Mouse (Mus musculus): ENCODE results near the gene Cxcr4. TPM values are rescaled to one million over a fixed set of nuclear protein-coding genes. Genes with fewer than 3 reads are reported as not detected.

The Cxcr4 gene
- polyA plus RNA-seq, 1 experiment from 2014 or later, result 8.6 TPM

DNA sequence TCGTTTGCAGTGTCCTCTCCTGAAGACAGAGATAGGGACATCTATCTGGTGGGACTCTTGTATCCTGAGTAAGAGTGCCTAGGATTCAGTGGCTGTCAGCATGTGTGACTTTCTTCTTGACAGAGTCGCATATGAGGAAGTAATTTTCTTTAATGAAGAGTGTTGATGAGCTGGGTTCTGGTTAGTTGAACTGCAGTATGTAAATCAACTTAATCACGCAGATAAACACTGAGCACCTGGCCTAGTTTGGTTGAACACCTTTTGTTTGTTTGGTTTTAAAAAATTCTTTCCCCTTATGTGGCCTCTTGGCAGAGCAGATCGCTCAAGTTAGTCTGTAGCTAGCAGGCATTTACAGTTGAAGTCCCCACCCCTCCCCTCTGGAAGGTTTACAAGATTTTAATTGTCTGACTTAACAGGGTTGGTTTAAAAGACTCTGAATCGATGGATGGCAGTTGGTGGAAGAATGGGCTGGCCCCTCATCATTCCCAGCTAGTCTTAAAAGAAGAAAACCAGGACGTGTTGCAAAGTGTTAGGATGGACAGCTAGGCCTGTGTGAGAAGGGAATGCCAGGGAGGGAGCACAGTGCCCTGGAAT is 8.7 kb downstream of the Cxcr4 start:
- no peaks in the 10 kb centered on the region for H3K36me3 ChIP-seq (replicated peaks; ENCODE audit: control insufficient read depth, insufficient read depth)
- 46% methylated on average over 6 of the region's 6 CpGs for WGBS
- DNase-seq (ENCODE audit: low spot score) (no peak), ATAC-seq (ENCODE audit: low FRiP score) (no peak)
- no peak overlapping the region for H3K9ac ChIP-seq
- no peaks in the 10 kb centered on the region for H3K9me3 ChIP-seq (ENCODE audit: control insufficient read depth, low read length)
- no peaks in the 10 kb centered on the region for H3K27me3 ChIP-seq (ENCODE audit: control insufficient read depth, insufficient read depth, low read length)
- H3K27ac ChIP-seq, result 0 out of 2 replicates have a peak overlapping the region, but pooled peaks have one; percentile 7
- H3K4me1 ChIP-seq (replicated peaks; ENCODE audit: control insufficient read depth, insufficient read depth, low read length), result peaks cover 12% of the 10 kb centered on the region
- no peak overlapping the region for H3K4me2 ChIP-seq (replicated peaks)
- H3K4me3 ChIP-seq (replicated peaks; ENCODE audit: low read length), result no peak overlapping the region

DNA sequence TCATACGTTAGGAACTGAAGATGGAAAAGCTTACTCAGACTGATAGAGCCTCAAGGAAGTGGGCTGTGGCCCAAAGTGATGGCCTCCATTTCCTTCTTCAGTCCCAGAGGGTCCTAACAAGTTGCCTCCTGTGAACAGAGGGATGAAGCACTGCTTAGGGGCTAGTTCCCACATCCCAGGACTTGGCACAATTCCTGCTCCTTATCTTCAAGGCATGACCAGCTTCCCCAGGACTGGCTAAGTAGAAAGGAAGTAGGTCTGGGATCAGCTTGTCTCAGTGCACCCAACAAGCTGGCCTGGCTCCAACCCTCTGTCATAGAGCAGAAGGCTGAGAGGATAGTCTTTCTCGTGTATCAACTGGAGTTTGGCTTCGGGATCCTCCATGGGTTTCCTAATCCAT is 11.8 kb downstream of the Cxcr4 start:
- no peak overlapping the region for H3K27ac ChIP-seq
- no peak for ATAC-seq (ENCODE audit: low FRiP score)

DNA sequence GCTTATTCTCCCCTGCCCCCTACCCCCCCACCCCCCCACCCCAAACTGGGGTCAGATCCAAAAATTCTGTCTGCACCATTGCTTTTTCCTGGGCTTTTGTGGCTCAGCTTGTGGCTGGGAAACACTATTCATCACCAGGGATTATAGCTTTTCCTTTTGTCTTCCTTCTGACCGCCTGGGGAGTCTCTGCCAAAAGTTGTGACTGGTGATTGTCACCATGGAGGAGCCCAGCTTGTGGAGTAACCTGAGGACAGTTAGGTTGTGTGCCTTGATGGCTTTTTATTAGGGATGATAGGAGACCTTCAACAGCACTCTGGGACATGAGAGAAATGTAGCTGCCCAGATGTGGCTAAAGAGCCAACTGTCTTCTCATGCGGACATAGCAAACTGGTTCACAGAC is 13.6 kb downstream of the Cxcr4 start:
- DNase-seq (ENCODE audit: low spot score) (no peak), ATAC-seq (ENCODE audit: low FRiP score) (no peak; the same call in 1 of the 2 replicates)
- no peaks in the 10 kb centered on the region for H3K27me3 ChIP-seq (ENCODE audit: control insufficient read depth, insufficient read depth, low read length)
- H3K9ac ChIP-seq, result no peak overlapping the region
- WGBS, result 20% methylated on average over 2 of the region's 2 CpGs
- H3K4me1 ChIP-seq (replicated peaks; ENCODE audit: control insufficient read depth, insufficient read depth, low read length), result no peaks in the 10 kb centered on the region
- no peaks in the 10 kb centered on the region for H3K36me3 ChIP-seq (replicated peaks; ENCODE audit: control insufficient read depth, insufficient read depth)
- no peak overlapping the region for H3K27ac ChIP-seq
- H3K9me3 ChIP-seq (ENCODE audit: control insufficient read depth, low read length), result no peaks in the 10 kb centered on the region
- no peak overlapping the region for H3K4me3 ChIP-seq (replicated peaks; ENCODE audit: low read length)
- H3K4me2 ChIP-seq (replicated peaks), result no peak overlapping the region

More for the DNA sequence above, 11.8 kb downstream of the Cxcr4 start:
- Histone ChIP-seq H3K9me3 (ENCODE audit: control insufficient read depth, low read length) (no peaks in the 10 kb centered on the region), H3K4me3 (replicated peaks; ENCODE audit: low read length) (no peak overlapping the region), H3K9ac (no peak overlapping the region), H3K27me3 (ENCODE audit: control insufficient read depth, insufficient read depth, low read length) (no peaks in the 10 kb centered on the region), H3K4me1 (replicated peaks; ENCODE audit: control insufficient read depth, insufficient read depth, low read length) (no peaks in the 10 kb centered on the region), H3K4me2 (replicated peaks) (no peak overlapping the region), H3K36me3 (replicated peaks; ENCODE audit: control insufficient read depth, insufficient read depth) (no peaks in the 10 kb centered on the region)
- 81% methylated on average over 3 of the region's 3 CpGs for WGBS
- DNase-seq (ENCODE audit: low spot score), result no peak

GRCm38 (mm10) chr1:128575096-128575495 is 17.0 kb downstream of the Cxcr4 start:
- no peak for ATAC-seq (ENCODE audit: low FRiP score)
- 84% methylated on average over 4 of the region's 4 CpGs for WGBS
- no peak for DNase-seq (ENCODE audit: low spot score)

DNA sequence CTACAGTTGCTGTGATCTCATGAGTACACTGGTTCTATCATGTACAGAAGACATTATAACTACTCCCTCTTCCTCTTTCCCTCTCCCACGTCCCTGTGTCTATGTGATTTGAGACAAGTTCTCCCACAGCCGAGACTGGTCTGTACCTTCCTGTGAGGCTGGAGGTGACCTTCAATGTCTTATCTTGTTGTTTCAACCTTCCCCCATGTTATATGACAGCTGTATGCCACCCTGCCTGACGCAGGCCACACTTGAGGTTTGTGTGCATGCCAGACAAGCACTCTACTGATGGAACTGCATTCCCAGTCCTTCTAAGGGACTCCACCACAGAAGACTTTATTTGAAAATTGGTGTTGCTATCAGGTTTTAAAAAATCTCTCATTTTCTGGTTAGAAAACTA is 21.1 kb downstream of the Cxcr4 start:
- Histone ChIP-seq H3K27me3 (ENCODE audit: control insufficient read depth, insufficient read depth, low read length) (no peaks in the 10 kb centered on the region), H3K9me3 (ENCODE audit: control insufficient read depth, low read length) (no peaks in the 10 kb centered on the region), H3K36me3 (replicated peaks; ENCODE audit: control insufficient read depth, insufficient read depth) (no peaks in the 10 kb centered on the region), H3K4me2 (replicated peaks) (no peak overlapping the region), H3K9ac (no peak overlapping the region), H3K4me3 (replicated peaks; ENCODE audit: low read length) (no peak overlapping the region), H3K27ac (no peak overlapping the region), H3K4me1 (replicated peaks; ENCODE audit: control insufficient read depth, insufficient read depth, low read length) (peaks cover 6% of the 10 kb centered on the region)
- 89% methylated on average over 3 of the region's 3 CpGs for WGBS
- ATAC-seq (ENCODE audit: low FRiP score) (no peak), DNase-seq (ENCODE audit: low spot score) (no peak)

More at GRCm38 (mm10) chr1:128575096-128575495, 17.0 kb downstream of the Cxcr4 start:
- Histone ChIP-seq H3K4me3 (replicated peaks; ENCODE audit: low read length) (no peak overlapping the region), H3K4me2 (replicated peaks) (no peak overlapping the region), H3K9me3 (ENCODE audit: control insufficient read depth, low read length) (no peaks in the 10 kb centered on the region), H3K36me3 (replicated peaks; ENCODE audit: control insufficient read depth, insufficient read depth) (no peaks in the 10 kb centered on the region), H3K9ac (no peak overlapping the region), H3K27ac (no peak overlapping the region), H3K4me1 (replicated peaks; ENCODE audit: control insufficient read depth, insufficient read depth, low read length) (no peaks in the 10 kb centered on the region), H3K27me3 (ENCODE audit: control insufficient read depth, insufficient read depth, low read length) (no peaks in the 10 kb centered on the region)

DNA sequence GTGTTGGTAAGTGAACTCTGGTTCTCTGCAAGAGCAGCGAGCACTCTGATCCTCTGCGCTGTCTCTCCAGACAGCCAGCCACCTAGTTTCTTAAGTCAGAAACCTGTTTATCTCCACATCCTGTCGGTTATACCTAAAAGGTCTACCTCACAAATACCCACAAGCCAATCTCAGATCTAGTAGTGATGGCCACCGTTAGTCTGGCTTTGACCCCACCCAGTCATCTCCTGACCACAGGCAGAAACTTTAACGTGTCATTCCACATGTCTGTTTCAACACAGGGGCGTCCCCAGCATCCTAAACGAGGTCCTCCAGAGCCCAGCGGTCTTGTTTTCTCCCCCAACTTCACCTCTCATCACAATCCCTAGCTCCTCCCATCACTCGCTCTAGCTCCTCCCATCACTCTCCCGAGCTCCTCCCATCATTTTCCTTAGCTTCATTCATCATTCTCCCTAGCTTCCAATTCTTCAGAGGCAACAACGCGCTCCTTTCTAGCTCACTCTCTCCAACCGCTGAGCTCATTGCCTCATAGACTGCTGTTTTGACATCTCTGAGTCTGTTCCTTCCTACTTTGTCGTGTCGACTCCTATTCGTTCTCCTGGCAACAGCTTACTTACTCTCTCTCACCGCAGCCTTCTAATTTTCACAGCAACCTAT is 22.0 kb downstream of the Cxcr4 start:
- H3K4me2 ChIP-seq (replicated peaks), result no peak overlapping the region

GRCm38 (mm10) chr1:128567224-128568197 is 24.6 kb downstream of the Cxcr4 start:
- no peak overlapping the region for H3K4me3 ChIP-seq (replicated peaks; ENCODE audit: low read length)
- H3K27ac ChIP-seq, result peak overlapping the region; percentile 46; the same call in 1 of the 2 replicates
- H3K9me3 ChIP-seq (ENCODE audit: control insufficient read depth, low read length), result no peaks in the 10 kb centered on the region
- 0 out of 2 replicates have a peak overlapping the region, but pooled peaks have one; percentile 10 for H3K4me2 ChIP-seq (replicated peaks)
- no peak overlapping the region for H3K9ac ChIP-seq
- ATAC-seq (ENCODE audit: low FRiP score) (peak; percentile 80), DNase-seq (ENCODE audit: low spot score) (no peak)
- H3K27me3 ChIP-seq (ENCODE audit: control insufficient read depth, insufficient read depth, low read length), result no peaks in the 10 kb centered on the region
- H3K36me3 ChIP-seq (replicated peaks; ENCODE audit: control insufficient read depth, insufficient read depth), result no peaks in the 10 kb centered on the region
- H3K4me1 ChIP-seq (replicated peaks; ENCODE audit: control insufficient read depth, insufficient read depth, low read length), result peaks cover 6% of the 10 kb centered on the region
- WGBS, result 50% methylated on average over 12 of the region's 12 CpGs

More for the DNA sequence above, 22.0 kb downstream of the Cxcr4 start:
- H3K4me3 ChIP-seq (replicated peaks; ENCODE audit: low read length), result no peak overlapping the region
- no peaks in the 10 kb centered on the region for H3K9me3 ChIP-seq (ENCODE audit: control insufficient read depth, low read length)
- no peaks in the 10 kb centered on the region for H3K36me3 ChIP-seq (replicated peaks; ENCODE audit: control insufficient read depth, insufficient read depth)
- WGBS, result 86% methylated on average over 17 of the region's 17 CpGs
- ATAC-seq (ENCODE audit: low FRiP score) (no peak), DNase-seq (ENCODE audit: low spot score) (no peak)
- peaks cover 6% of the 10 kb centered on the region for H3K4me1 ChIP-seq (replicated peaks; ENCODE audit: control insufficient read depth, insufficient read depth, low read length)
- H3K27me3 ChIP-seq (ENCODE audit: control insufficient read depth, insufficient read depth, low read length), result no peaks in the 10 kb centered on the region
- no peak overlapping the region for H3K9ac ChIP-seq
- no peak overlapping the region for H3K27ac ChIP-seq

DNA sequence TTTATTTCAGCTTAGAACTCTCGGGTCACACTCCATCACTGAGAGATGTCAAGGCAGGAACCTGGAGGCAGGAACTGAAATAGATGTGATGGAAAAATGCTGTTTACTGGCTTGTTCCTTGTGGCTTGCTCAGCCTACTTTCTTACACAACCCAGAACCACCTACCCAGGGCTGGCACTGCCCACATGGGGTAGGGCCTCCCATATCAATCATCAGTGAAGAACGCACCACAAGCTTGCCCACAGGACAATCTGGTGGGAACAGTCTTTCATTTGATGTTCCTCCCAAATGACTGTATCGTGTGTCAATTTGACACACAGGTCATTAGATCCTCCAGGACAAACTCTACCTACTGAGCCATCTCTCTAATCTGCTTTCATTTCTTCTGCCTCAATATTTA is 28.2 kb downstream of the Cxcr4 start:
- no peak for DNase-seq (ENCODE audit: low spot score)
- WGBS, result 86% methylated on average over 3 of the region's 3 CpGs
- Histone ChIP-seq H3K4me1 (replicated peaks; ENCODE audit: control insufficient read depth, insufficient read depth, low read length) (peaks cover 6% of the 10 kb centered on the region), H3K9me3 (ENCODE audit: control insufficient read depth, low read length) (no peaks in the 10 kb centered on the region), H3K9ac (no peak overlapping the region), H3K36me3 (replicated peaks; ENCODE audit: control insufficient read depth, insufficient read depth) (no peaks in the 10 kb centered on the region), H3K4me3 (replicated peaks; ENCODE audit: low read length) (no peak overlapping the region), H3K27ac (no peak overlapping the region), H3K27me3 (ENCODE audit: control insufficient read depth, insufficient read depth, low read length) (no peaks in the 10 kb centered on the region), H3K4me2 (replicated peaks) (no peak overlapping the region)
- no peak for ATAC-seq (ENCODE audit: low FRiP score)

DNA sequence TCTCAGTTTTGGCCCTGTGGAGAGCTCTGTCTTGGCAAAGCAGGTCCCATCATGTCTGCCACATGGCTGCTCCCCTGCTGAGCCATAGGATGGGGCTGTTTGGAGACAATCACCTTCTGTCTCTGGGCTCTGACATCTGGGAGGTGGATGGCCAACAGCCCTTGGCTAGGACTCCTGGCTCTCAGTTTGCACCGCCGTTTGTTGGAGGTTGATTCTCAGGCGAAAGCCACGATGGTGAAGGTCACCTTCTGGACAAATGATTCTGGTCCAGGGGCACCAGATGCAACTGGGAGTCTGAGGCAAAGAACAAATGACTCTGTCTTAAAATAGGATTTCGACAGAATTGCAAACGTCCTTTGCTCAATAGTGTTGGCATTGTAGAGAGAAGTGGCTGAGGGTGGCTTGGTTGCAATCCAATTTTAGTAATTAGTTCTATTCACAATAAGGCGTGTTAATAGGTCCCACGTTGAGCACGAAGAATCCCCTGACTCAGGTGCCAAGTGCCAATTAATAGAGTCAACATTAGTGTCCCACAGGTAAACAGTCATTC is 30.7 kb downstream of the Cxcr4 start:
- H3K36me3 ChIP-seq (replicated peaks; ENCODE audit: control insufficient read depth, insufficient read depth), result no peaks in the 10 kb centered on the region
- no peaks in the 10 kb centered on the region for H3K27me3 ChIP-seq (ENCODE audit: control insufficient read depth, insufficient read depth, low read length)
- no peak overlapping the region for H3K4me3 ChIP-seq (replicated peaks; ENCODE audit: low read length)
- DNase-seq (ENCODE audit: low spot score), result no peak
- WGBS, result 60% methylated on average over 9 of the region's 9 CpGs
- ATAC-seq (ENCODE audit: low FRiP score), result peak; percentile 74; the same call in 1 of the 2 replicates
- H3K4me1 ChIP-seq (replicated peaks; ENCODE audit: control insufficient read depth, insufficient read depth, low read length), result no peaks in the 10 kb centered on the region; the same call in 1 of the 2 replicates
- no peak overlapping the region for H3K27ac ChIP-seq
- H3K9ac ChIP-seq, result no peak overlapping the region
- H3K4me2 ChIP-seq (replicated peaks), result no peak overlapping the region
- no peaks in the 10 kb centered on the region for H3K9me3 ChIP-seq (ENCODE audit: control insufficient read depth, low read length)
